Mouse (Mus musculus) forebrain, embryonic 15.5 days (tissue): ENCODE measurements around the gene Ptpru. TPM values are rescaled to one million over a fixed set of nuclear protein-coding genes. Genes with fewer than 3 reads are reported as not detected.

ENCODE experiments used
- ATAC-seq: fragments of 200-750 bp; cut with Nextera tagmentation; replicated peaks from 2 replicates; pipeline ENCODE4 v1.8.0; 2017; ENCODE audit warnings: mild to moderate bottlenecking, moderate TSS enrichment, moderate library complexity
- H3K27ac ChIP-seq: fragments of 300-500 bp; sonication (generic); replicated peaks from 2 replicates; pipeline ENCODE4 v1.5.1; 2015; ENCODE audit warnings: mild to moderate bottlenecking, inconsistent platforms
- H3K27me3 ChIP-seq: fragments of 300-500 bp; sonication (generic); 2 replicates; pipeline ENCODE4 v1.6.1; 2015; ENCODE audit warnings: inconsistent platforms
- H3K36me3 ChIP-seq: fragments of 300-500 bp; sonication (generic); 2 replicates; pipeline ENCODE4 v1.6.1; 2015; ENCODE audit warnings: mild to moderate bottlenecking, inconsistent platforms
- H3K4me1 ChIP-seq: fragments of 300-500 bp; sonication (generic); 2 replicates; pipeline ENCODE4 v1.6.1; 2015; ENCODE audit warnings: inconsistent platforms
- H3K4me2 ChIP-seq: fragments of 300-500 bp; sonication (generic); replicated peaks from 2 replicates; pipeline ENCODE4 v1.6.1; 2015; ENCODE audit warnings: mild to moderate bottlenecking, inconsistent platforms
- H3K4me3 ChIP-seq: fragments of 300-500 bp; sonication (generic); 2 replicates; pipeline ENCODE4 v1.5.1; 2015; ENCODE audit warnings: mild to moderate bottlenecking, inconsistent platforms
- H3K9ac ChIP-seq: fragments of 300-500 bp; sonication (generic); replicated peaks from 2 replicates; pipeline ENCODE4 v1.6.1; 2015; ENCODE audit warnings: mild to moderate bottlenecking, inconsistent platforms
- H3K9me3 ChIP-seq: fragments of 300-500 bp; sonication (generic); 2 replicates; pipeline ENCODE4 v1.6.1; 2016; ENCODE audit warnings: inconsistent platforms
- WGBS: fragments of 180-500 bp; shearing (Covaris S2); methylation state at CpG from one replicate; pipeline ENCODE4 v1.1.7; 2015; ENCODE audit warnings: mixed read lengths; 5-methylcytosine and 5-hydroxymethylcytosine counted together
- polyA plus RNA-seq: library from polyadenylated mRNA; unstranded; fragments of >200 nt; fragmentation: Nextera tagmentation; extraction: Ambion mirVana; gene quantifications from 2 replicates; pipeline ENCODE4 v1.2.1, GENCODE M21; 2015

The Ptpru gene
- polyA plus RNA-seq, 1 experiment from 2014 or later = 23.9 TPM

DNA sequence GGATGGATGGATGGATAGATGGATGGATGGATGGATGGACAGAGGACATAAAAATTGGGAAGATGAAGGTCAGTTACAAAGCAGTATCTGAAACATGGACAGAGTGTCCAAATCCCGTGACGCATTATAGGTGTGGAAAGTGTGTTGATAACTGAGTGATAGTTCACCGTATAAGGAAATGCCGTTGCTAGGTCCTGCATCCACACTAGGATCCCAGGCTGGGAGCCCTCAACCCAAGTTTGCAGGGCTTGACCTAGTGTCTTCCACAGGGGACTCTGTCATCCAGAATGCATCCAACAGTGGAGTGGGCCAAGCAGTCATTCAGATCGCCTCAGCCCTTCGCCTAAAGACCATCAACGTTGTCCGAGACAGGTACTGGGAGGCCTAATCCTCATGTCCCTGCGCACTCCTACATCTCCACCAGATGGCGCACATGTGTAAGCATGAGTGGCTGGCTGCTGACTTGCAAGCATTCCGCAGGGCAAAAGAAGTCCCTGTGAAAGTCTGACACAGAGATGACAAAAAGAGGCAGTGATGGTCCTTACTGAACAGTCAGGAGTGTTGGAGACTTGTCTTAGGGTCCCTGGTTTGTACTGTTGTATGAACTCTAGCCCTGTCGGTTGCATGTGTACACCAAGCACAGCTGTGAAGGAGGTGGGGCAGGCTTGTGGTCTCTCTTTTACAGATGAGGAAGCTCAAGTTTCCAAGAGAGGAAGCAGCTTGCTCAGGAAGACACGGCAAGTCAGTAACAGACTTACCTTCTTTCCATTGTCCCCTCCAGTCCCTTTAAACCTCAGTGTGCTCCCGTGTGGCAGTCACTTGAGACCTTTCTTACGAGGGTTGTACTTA lies 22.6 kb upstream of the Ptpru start:
- Histone ChIP-seq H3K4me3 (no peak overlapping the region), H3K9me3 (no peaks in the 10 kb centered on the region), H3K27me3 (no peaks in the 10 kb centered on the region), H3K4me1 (no peaks in the 10 kb centered on the region), H3K36me3 (peaks cover 17% of the 10 kb centered on the region), H3K4me2 (no peak overlapping the region), H3K9ac (no peak overlapping the region), H3K27ac (no peak overlapping the region)
- WGBS = 49% methylated on average over 15 of the region's 15 CpGs
- ATAC-seq = no peak

GRCm38 (mm10) chr4:131854950-131855349 lies 16.9 kb upstream of the Ptpru start:
- H3K4me2 ChIP-seq = no peak overlapping the region
- ATAC-seq = no peak
- H3K4me1 ChIP-seq = peaks cover 11% of the 10 kb centered on the region
- H3K4me3 ChIP-seq = no peak overlapping the region
- H3K27ac ChIP-seq = no peak overlapping the region
- H3K36me3 ChIP-seq = 0 out of 2 replicates have a peak, but pooled peaks cover 2% of the 10 kb centered on the region
- 86% methylated on average over 5 of the region's 5 CpGs for WGBS
- no peaks in the 10 kb centered on the region for H3K27me3 ChIP-seq
- H3K9ac ChIP-seq = no peak overlapping the region
- no peaks in the 10 kb centered on the region for H3K9me3 ChIP-seq

- Histone ChIP-seq H3K27ac (peak overlapping the region; percentile 77), H3K9ac (no peak overlapping the region), H3K4me2 (no peak overlapping the region), H3K4me1 (peaks cover 13% of the 10 kb centered on the region), H3K4me3 (no peak overlapping the region), H3K36me3 (no peaks in the 10 kb centered on the region), H3K9me3 (no peaks in the 10 kb centered on the region), H3K27me3 (no peaks in the 10 kb centered on the region)
- peak; percentile 63 for ATAC-seq
- 3% methylated on average over 5 of the region's 5 CpGs for WGBS
Observed at GRCm38 (mm10) chr4:131849986-131850638, 12.0 kb upstream of the Ptpru start.

DNA sequence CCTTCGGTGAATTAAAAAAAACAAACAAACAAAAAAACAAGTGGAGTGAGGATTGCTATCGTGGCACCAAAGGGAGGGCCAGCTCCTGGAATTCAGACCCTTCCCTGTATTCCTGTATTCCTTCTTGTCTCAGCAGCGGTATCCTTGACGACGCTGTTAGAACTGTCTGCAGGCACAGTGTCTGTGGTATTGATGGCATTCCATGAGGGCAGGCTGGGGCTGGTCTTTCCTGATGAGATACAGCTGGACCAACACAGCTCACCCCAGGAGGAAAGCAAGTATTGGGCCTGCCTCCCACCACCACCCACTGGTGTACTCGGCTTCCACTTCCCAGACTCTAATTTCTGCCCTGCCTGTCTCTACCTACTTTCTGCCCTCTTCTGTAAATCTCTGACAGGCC lies 10.0 kb upstream of the Ptpru start:
- no peak overlapping the region for H3K4me2 ChIP-seq
- no peaks in the 10 kb centered on the region for H3K9me3 ChIP-seq
- no peak overlapping the region for H3K27ac ChIP-seq
- H3K9ac ChIP-seq = no peak overlapping the region
- 89% methylated on average over 6 of the region's 6 CpGs for WGBS
- H3K27me3 ChIP-seq = no peaks in the 10 kb centered on the region
- no peak for ATAC-seq
- peaks cover 27% of the 10 kb centered on the region for H3K4me1 ChIP-seq
- H3K36me3 ChIP-seq = no peaks in the 10 kb centered on the region
- no peak overlapping the region for H3K4me3 ChIP-seq

- Histone ChIP-seq H3K9me3 (no peaks in the 10 kb centered on the region), H3K36me3 (no peaks in the 10 kb centered on the region), H3K27me3 (peaks cover 10% of the 10 kb centered on the region), H3K9ac (no peak overlapping the region), H3K27ac (no peak overlapping the region), H3K4me2 (no peak overlapping the region), H3K4me3 (no peak overlapping the region), H3K4me1 (peaks cover 31% of the 10 kb centered on the region)
- WGBS = 88% methylated on average over 8 of the region's 8 CpGs
- ATAC-seq = no peak
Observed at GRCm38 (mm10) chr4:131845991-131846778, 8.1 kb upstream of the Ptpru start.

GRCm38 (mm10) chr4:131843290-131843743 lies 5.2 kb upstream of the Ptpru start, which contains the start of gene Mecr:
Mecr (plus strand) TSS chr4:131843470.
- ATAC-seq = peak; percentile 81
- H3K4me2 ChIP-seq = peak within 1 kb of the TSS; percentile 93
- peaks cover 19% of the 10 kb centered on the region for H3K4me1 ChIP-seq
- WGBS = under 1% methylated on average over 37 of the region's 37 CpGs
- no peaks in the 10 kb centered on the region for H3K9me3 ChIP-seq
- no peaks in the 10 kb centered on the region for H3K36me3 ChIP-seq
- peak within 1 kb of the TSS; percentile 70 for H3K9ac ChIP-seq
- H3K4me3 ChIP-seq = peak within 1 kb of the TSS; percentile 89
- no peak within 1 kb of the TSS for H3K27ac ChIP-seq
- H3K27me3 ChIP-seq = peaks cover 12% of the 10 kb centered on the region

GRCm38 (mm10) chr4:131836891-131837491 lies 1.1 kb downstream of the Ptpru start:
- under 1% methylated on average over 67 of the region's 76 CpGs for WGBS

GRCm38 (mm10) chr4:131836351-131836881 lies 1.7 kb downstream of the Ptpru start:
- H3K9me3 ChIP-seq = no peaks in the 10 kb centered on the region
- peak overlapping the region; percentile 99 for H3K4me2 ChIP-seq
- H3K27ac ChIP-seq = no peak overlapping the region
- peak overlapping the region; percentile 73 for H3K9ac ChIP-seq
- ATAC-seq = no peak; the same call in 1 of the 2 replicates
- H3K4me3 ChIP-seq = peak overlapping the region; percentile 57
- under 1% methylated on average over 39 of the region's 39 CpGs for WGBS
- H3K4me1 ChIP-seq = peaks cover 39% of the 10 kb centered on the region
- no peaks in the 10 kb centered on the region for H3K36me3 ChIP-seq
- peaks cover 4% of the 10 kb centered on the region for H3K27me3 ChIP-seq

More at GRCm38 (mm10) chr4:131836891-131837491, 1.1 kb downstream of the Ptpru start:
- Histone ChIP-seq H3K9me3 (no peaks in the 10 kb centered on the region), H3K4me1 (peaks cover 33% of the 10 kb centered on the region), H3K27me3 (peaks cover 10% of the 10 kb centered on the region), H3K4me2 (peak overlapping the region; percentile 99), H3K36me3 (no peaks in the 10 kb centered on the region), H3K27ac (no peak overlapping the region), H3K4me3 (peak overlapping the region; percentile 57), H3K9ac (peak overlapping the region; percentile 73)
- peak; percentile 44; the same call in 1 of the 2 replicates for ATAC-seq

GRCm38 (mm10) chr4:131833971-131834609 lies 4.0 kb downstream of the Ptpru start:
- no peak for ATAC-seq
- H3K4me3 ChIP-seq = no peak overlapping the region
- H3K27me3 ChIP-seq = no peaks in the 10 kb centered on the region
- H3K4me2 ChIP-seq = no peak overlapping the region
- 30% methylated on average over 9 of the region's 9 CpGs for WGBS
- H3K4me1 ChIP-seq = peaks cover 48% of the 10 kb centered on the region
- H3K9me3 ChIP-seq = no peaks in the 10 kb centered on the region
- H3K9ac ChIP-seq = no peak overlapping the region
- no peak overlapping the region for H3K27ac ChIP-seq
- H3K36me3 ChIP-seq = no peaks in the 10 kb centered on the region

- 86% methylated on average over 3 of the region's 3 CpGs for WGBS
- Histone ChIP-seq H3K27ac (no peak overlapping the region), H3K9me3 (no peaks in the 10 kb centered on the region), H3K4me3 (no peak overlapping the region), H3K9ac (no peak overlapping the region), H3K36me3 (no peaks in the 10 kb centered on the region), H3K4me2 (no peak overlapping the region), H3K4me1 (peaks cover 44% of the 10 kb centered on the region), H3K27me3 (no peaks in the 10 kb centered on the region)
- no peak for ATAC-seq
Observed at GRCm38 (mm10) chr4:131832759-131833407, 5.2 kb downstream of the Ptpru start.
